Mouse (Mus musculus) limb, embryonic 12.5 days (tissue): Measurements from ENCODE around the gene Olfr1502. TPM values are rescaled to one million over a fixed set of nuclear protein-coding genes. Genes with fewer than 3 reads are reported as not detected.
"Not testable (repeated sequence)": the region's sequence is repeated elsewhere in the genome, so short reads cannot be mapped to it uniquely, and the experiment has no call there.

Experiments
- ATAC-seq: fragments of 200-750 bp; cut with Nextera tagmentation; 2 replicates; pipeline ENCODE4 v1.8.0; 2017; ENCODE audit warnings: low read depth, moderate TSS enrichment; ENCODE audit not compliant: insufficient number of reproducible peaks, insufficient read depth, low FRiP score, low TSS enrichment
- H3K27ac ChIP-seq: fragments of 300-500 bp; sonication (generic); 2 replicates; pipeline ENCODE4 v1.5.1; 2016; ENCODE audit warnings: mild to moderate bottlenecking, moderate library complexity
- H3K27me3 ChIP-seq: fragments of 300-500 bp; sonication (generic); 2 replicates; pipeline ENCODE4 v1.6.1; 2016; ENCODE audit warnings: mild to moderate bottlenecking, moderate library complexity
- H3K36me3 ChIP-seq: fragments of 300-500 bp; sonication (generic); 2 replicates; pipeline ENCODE4 v1.6.1; 2016; ENCODE audit warnings: mild to moderate bottlenecking, moderate library complexity
- H3K4me1 ChIP-seq: fragments of 300-500 bp; sonication (generic); replicated peaks from 2 replicates; pipeline ENCODE4 v1.6.1; 2016
- H3K4me2 ChIP-seq: fragments of 300-500 bp; sonication (generic); 2 replicates; pipeline ENCODE4 v1.6.1; 2016; ENCODE audit warnings: mild to moderate bottlenecking, moderate library complexity
- H3K4me3 ChIP-seq: fragments of 300-500 bp; sonication (generic); replicated peaks from 2 replicates; pipeline ENCODE4 v1.5.1; 2016; ENCODE audit warnings: mild to moderate bottlenecking
- H3K9ac ChIP-seq: fragments of 300-500 bp; sonication (generic); replicated peaks from 2 replicates; pipeline ENCODE4 v1.6.1; 2016; ENCODE audit warnings: mild to moderate bottlenecking, moderate library complexity
- H3K9me3 ChIP-seq: fragments of 300-500 bp; sonication (generic); 2 replicates; pipeline ENCODE4 v1.6.1; 2016; ENCODE audit warnings: mild to moderate bottlenecking, moderate library complexity
- WGBS: fragments of 180-500 bp; shearing (Covaris S2); methylation state at CpG from one replicate; pipeline ENCODE4 v1.1.7; 2016; 5-methylcytosine and 5-hydroxymethylcytosine counted together
- polyA plus RNA-seq: library from polyadenylated mRNA; unstranded; fragments of >200 nt; fragmentation: Nextera tagmentation; extraction: Ambion mirVana; gene quantifications from 2 replicates; pipeline ENCODE4 v1.2.1, GENCODE M21; 2016

Olfr1502 gene
- not detected in 2 replicates for polyA plus RNA-seq

DNA sequence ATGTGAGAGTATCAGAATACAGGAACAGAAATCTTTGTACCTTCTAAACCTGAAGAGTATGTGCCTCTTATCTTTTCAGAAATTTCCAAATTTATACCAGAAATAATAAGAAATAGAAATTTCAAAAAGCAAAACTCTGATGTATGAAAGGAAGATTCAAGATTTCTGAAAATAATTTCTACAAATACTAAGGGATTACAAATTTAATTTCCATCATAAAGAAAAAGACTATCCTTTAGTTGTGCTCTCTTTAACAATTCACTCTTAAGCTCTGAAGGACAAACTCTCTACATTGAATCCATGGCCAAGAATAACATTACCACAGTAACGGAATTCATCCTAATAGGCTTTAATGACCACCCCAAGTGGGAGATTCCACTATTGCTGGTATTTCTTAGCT lies at the start of gene Olfr1502:
Gene Olfr1502, plus strand, starts transcription at position 301 of the 400 bp plus-strand sequence.
- no peak within 1 kb of the TSS for H3K9ac ChIP-seq
- no peaks in the 10 kb centered on the region for H3K27me3 ChIP-seq
- no peak for ATAC-seq
- H3K9me3 ChIP-seq, result no peaks in the 10 kb centered on the region
- no peaks in the 10 kb centered on the region for H3K36me3 ChIP-seq
- WGBS, result 94% methylated on average over 1 of the region's 1 CpGs
- H3K27ac ChIP-seq, result no peak within 1 kb of the TSS
- H3K4me1 ChIP-seq, result no peaks in the 10 kb centered on the region
- H3K4me2 ChIP-seq, result no peak within 1 kb of the TSS
- H3K4me3 ChIP-seq, result no peak within 1 kb of the TSS

DNA sequence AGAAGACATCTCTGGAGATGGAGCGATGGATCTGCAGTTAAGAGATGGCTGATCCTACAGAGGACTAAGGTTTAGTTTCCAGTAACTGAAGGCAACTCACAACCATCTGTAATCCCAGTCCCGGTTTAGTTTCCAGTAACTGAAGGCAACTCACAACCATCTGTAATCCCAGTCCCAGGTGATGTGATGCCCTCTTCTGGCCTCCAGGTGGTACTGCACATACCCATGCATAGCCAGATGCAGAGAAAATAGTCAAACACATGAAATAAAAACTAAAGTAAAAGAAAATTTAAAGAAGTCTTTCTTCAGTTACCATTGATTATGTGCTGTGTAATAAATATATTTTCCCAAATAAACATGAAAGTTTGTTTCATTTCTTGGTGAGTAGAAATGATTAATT lies 48.8 kb upstream of the Olfr1502 start:
- no peak overlapping the region for H3K4me3 ChIP-seq
- no peak overlapping the region for H3K27ac ChIP-seq
- no peaks in the 10 kb centered on the region for H3K9me3 ChIP-seq
- ATAC-seq, result no peak
- WGBS, result 71% methylated on average over 2 of the region's 2 CpGs
- no peaks in the 10 kb centered on the region for H3K36me3 ChIP-seq
- H3K4me2 ChIP-seq, result no peak overlapping the region
- H3K4me1 ChIP-seq, result no peaks in the 10 kb centered on the region
- H3K9ac ChIP-seq, result no peak overlapping the region
- no peaks in the 10 kb centered on the region for H3K27me3 ChIP-seq

DNA sequence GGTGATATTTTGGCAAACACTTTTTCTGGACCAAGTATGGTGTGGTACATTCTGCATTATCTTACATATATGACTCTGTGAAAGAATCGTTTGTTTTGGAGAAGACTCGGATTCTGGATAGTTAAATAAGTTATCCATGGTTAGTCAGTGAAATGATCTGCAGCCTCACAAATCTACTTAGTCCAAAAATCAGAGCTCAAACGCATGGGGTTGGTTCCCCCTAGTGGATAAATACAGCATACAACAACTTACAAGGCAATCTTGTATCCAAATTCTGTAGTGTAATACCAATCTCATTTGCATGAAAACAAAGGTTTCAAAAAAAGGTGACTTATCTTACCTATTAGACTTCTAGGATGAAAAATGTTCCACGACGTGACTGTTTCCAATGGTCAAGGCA lies 42.8 kb upstream of the Olfr1502 start:
- ATAC-seq, result no peak
- H3K36me3 ChIP-seq, result no peaks in the 10 kb centered on the region

DNA sequence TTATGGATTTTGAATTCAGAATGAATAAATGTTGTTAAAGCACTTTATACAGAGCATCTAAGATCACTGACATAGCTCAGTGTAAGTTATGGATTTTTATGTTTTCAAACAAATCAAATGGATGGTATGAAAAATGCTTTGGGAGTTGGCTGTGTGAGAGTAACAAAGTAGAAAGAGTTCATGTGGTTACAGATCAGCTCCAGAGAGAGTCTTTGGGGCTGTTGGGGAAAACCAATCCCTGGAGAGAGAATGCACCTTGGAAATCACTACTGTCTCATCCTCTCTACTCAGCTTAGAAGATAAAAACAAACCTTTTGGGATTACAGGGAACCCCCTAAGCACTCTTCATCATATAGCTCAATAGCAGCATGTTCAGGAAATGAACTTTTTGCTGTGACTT lies 42.2 kb upstream of the Olfr1502 start, which contains the start of gene Olfr1499:
Gene Olfr1499, minus strand, starts transcription at position 101 of the 400 bp plus-strand sequence.
- Histone ChIP-seq H3K27ac (no peak within 1 kb of the TSS), H3K4me3 (no peak within 1 kb of the TSS), H3K9ac (no peak within 1 kb of the TSS), H3K4me2 (no peak within 1 kb of the TSS), H3K27me3 (no peaks in the 10 kb centered on the region), H3K4me1 (no peaks in the 10 kb centered on the region), H3K36me3 (no peaks in the 10 kb centered on the region), H3K9me3 (no peaks in the 10 kb centered on the region)
- no peak for ATAC-seq

More for the DNA sequence above, 42.8 kb upstream of the Olfr1502 start:
- Histone ChIP-seq H3K27ac (no peak overlapping the region), H3K4me2 (no peak overlapping the region), H3K4me3 (no peak overlapping the region), H3K4me1 (no peaks in the 10 kb centered on the region), H3K9ac (no peak overlapping the region), H3K27me3 (no peaks in the 10 kb centered on the region), H3K9me3 (no peaks in the 10 kb centered on the region)
- 38% methylated on average over 5 of the region's 5 CpGs for WGBS

DNA sequence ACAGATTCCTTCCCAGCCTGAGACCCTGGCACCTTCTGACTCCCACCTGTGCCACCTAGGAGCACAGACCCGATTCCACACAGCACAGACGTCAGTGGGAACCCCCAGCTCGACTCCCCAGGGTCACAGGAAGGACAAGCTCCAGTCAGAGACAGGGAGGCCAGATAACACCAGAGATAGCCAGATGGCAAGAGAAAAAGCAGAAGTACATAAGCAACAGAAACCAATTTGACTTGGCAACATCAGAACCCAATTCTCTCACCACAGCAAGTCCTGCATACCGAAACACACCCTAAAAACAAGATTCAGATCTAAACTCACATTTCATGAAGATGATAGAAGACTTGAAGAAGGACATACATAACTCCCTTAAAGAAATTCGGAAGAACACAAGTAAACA lies 40.7 kb upstream of the Olfr1502 start:
- no peaks in the 10 kb centered on the region for H3K9me3 ChIP-seq
- H3K4me3 ChIP-seq, result no peak overlapping the region
- no peak for ATAC-seq
- H3K27ac ChIP-seq, result no peak overlapping the region
- no peaks in the 10 kb centered on the region for H3K27me3 ChIP-seq
- H3K4me2 ChIP-seq, result no peak overlapping the region
- no peaks in the 10 kb centered on the region for H3K36me3 ChIP-seq
- no peak overlapping the region for H3K9ac ChIP-seq
- 70% methylated on average over 5 of the region's 5 CpGs for WGBS
- H3K4me1 ChIP-seq, result no peaks in the 10 kb centered on the region

DNA sequence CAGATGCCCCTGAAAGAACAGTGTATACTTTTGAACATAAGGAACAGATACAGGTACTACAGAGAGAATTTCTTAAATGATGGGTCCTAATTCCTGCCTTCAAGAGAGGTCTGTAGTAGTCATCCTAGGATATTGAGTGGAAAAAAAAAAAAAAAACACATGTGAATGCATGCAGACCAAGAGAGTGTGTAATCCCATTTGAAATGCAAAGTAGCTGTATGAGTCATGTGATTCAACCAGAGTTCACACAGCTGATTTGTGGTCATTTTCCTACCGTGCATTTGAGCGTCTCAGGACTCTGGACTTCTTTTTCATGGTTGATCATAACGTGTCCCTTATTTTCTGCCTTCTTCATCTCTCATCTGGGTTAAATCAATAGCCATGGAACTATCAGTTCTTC lies 33.1 kb upstream of the Olfr1502 start:
- H3K9me3 ChIP-seq, result no peaks in the 10 kb centered on the region

DNA sequence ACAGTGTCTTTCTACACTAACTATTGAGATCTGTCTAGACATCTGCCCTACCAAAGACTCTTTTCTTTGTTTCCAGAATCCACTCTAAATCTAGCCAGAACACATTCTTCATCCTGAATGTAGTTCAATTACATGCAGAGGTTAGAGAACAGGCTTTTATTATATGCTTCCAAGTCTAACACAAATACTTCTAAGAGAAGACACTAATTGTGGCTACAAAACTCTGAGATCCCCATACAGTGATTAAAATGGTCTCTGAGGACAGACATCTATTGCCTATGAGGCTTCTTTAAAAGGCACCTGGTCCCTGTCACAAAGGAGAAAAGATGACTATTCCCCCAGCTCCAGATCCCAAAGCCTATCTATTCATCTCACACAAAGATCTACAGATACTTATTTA lies 31.2 kb upstream of the Olfr1502 start, which contains the start of gene Olfr1500:
Gene Olfr1500, minus strand, starts transcription at position 101 of the 400 bp plus-strand sequence.
- no peak within 1 kb of the TSS for H3K4me3 ChIP-seq
- no peak for ATAC-seq
- H3K4me2 ChIP-seq, result no peak within 1 kb of the TSS
- no peaks in the 10 kb centered on the region for H3K36me3 ChIP-seq
- H3K9me3 ChIP-seq, result no peaks in the 10 kb centered on the region
- no peaks in the 10 kb centered on the region for H3K4me1 ChIP-seq
- H3K27me3 ChIP-seq, result no peaks in the 10 kb centered on the region
- no peak within 1 kb of the TSS for H3K27ac ChIP-seq
- H3K9ac ChIP-seq, result no peak within 1 kb of the TSS

More for the DNA sequence above, 33.1 kb upstream of the Olfr1502 start:
- Histone ChIP-seq H3K36me3 (no peaks in the 10 kb centered on the region), H3K9ac (no peak overlapping the region), H3K27ac (no peak overlapping the region), H3K27me3 (no peaks in the 10 kb centered on the region), H3K4me3 (no peak overlapping the region), H3K4me2 (no peak overlapping the region), H3K4me1 (no peaks in the 10 kb centered on the region)
- 88% methylated on average over 3 of the region's 3 CpGs for WGBS
- no peak for ATAC-seq

DNA sequence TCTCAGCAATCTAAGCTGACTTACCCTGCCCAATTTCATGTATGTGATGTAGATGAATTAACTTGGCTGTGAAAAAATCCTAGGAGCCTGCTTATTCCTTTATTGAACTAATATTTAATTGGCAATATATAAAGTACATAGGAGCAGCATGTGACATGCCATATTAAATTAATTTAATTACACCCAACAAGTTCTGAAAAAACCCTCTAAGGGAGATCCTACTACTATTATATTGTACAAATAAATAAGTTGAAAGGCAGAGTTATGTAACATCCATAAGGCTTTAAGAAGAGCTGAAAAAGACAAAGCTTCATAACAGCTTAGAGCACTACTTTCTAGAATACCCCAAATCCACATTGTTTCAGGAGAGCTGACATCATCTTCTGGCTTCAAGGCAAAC lies 11.0 kb upstream of the Olfr1502 start, which contains the start of gene Olfr1501:
Gene Olfr1501, minus strand, starts transcription at position 101 of the 400 bp plus-strand sequence.
- H3K4me3 ChIP-seq, ATAC-seq: not testable (repeated sequence)

DNA sequence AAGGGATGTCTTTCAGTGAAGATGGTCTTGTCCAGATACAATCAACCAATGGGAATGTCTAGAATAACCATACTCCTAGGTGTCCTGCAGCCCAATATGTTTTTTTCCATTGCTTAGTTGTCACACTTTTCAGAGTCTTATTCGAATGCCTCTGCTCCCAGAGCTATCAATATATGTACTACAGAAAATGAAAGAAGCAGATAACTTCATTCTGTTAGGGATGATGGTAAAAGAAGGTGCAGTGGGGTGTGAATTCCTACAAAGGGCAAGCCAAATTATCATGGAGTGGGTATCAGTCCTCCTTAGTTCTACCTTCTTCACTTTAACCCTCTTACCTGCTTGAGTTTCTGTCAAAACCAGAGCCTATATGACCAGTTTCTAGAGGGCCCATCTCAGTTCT lies 36.2 kb downstream of the Olfr1502 start, which contains the start of gene Olfr1504:
Gene Olfr1504, minus strand, starts transcription at position 101 of the 400 bp plus-strand sequence.
- WGBS, result 69% methylated on average over 1 of the region's 1 CpGs
- Histone ChIP-seq H3K4me1 (no peaks in the 10 kb centered on the region), H3K9me3 (no peaks in the 10 kb centered on the region), H3K9ac (no peak within 1 kb of the TSS), H3K27ac (no peak within 1 kb of the TSS), H3K36me3 (no peaks in the 10 kb centered on the region), H3K4me2 (no peak within 1 kb of the TSS), H3K4me3 (no peak within 1 kb of the TSS), H3K27me3 (no peaks in the 10 kb centered on the region)
- no peak for ATAC-seq

More for the DNA sequence above, 11.0 kb upstream of the Olfr1502 start, which contains the start of gene Olfr1501:
- H3K9me3 ChIP-seq, H3K36me3 ChIP-seq, H3K4me1 ChIP-seq, H3K9ac ChIP-seq, H3K27ac ChIP-seq, H3K27me3 ChIP-seq, H3K4me2 ChIP-seq: not testable (repeated sequence)

Other genes starting within 250 kb of the Olfr1502 start
- not detected in 2 replicates for gene Olfr1487, start 244.4 kb upstream of the Olfr1502 start, polyA plus RNA-seq
- gene Olfr1489, start 230.2 kb upstream of the Olfr1502 start, polyA plus RNA-seq, result not detected in 2 replicates
- not detected in 2 replicates for gene Olfr1490, start 210.7 kb upstream of the Olfr1502 start, polyA plus RNA-seq
- gene Olfr1491, start 164.5 kb upstream of the Olfr1502 start, polyA plus RNA-seq, result not detected in 2 replicates
- gene Olfr1493-ps1, start 138.5 kb upstream of the Olfr1502 start, polyA plus RNA-seq, result not detected in 2 replicates
- not detected in 2 replicates for gene Olfr1494, start 122.1 kb upstream of the Olfr1502 start, polyA plus RNA-seq
- gene Olfr1495, start 97.2 kb upstream of the Olfr1502 start, polyA plus RNA-seq, result not detected in 2 replicates
- not detected in 2 replicates for gene Olfr1496, start 83.9 kb upstream of the Olfr1502 start, polyA plus RNA-seq
- gene Olfr1497, start 63.6 kb upstream of the Olfr1502 start, polyA plus RNA-seq, result not detected in 2 replicates
- gene Olfr1499, start 42.3 kb upstream of the Olfr1502 start, polyA plus RNA-seq, result not detected in 2 replicates
- gene Olfr1500, start 31.3 kb upstream of the Olfr1502 start, polyA plus RNA-seq, result not detected in 2 replicates
- not detected in 2 replicates for gene Olfr1501, start 11.1 kb upstream of the Olfr1502 start, polyA plus RNA-seq
- not detected in 2 replicates for gene Olfr1504, start 36.1 kb downstream of the Olfr1502 start, polyA plus RNA-seq
- not detected in 2 replicates for gene Olfr1505, start 51.7 kb downstream of the Olfr1502 start, polyA plus RNA-seq